Mouse (Mus musculus) kidney, embryonic 14.5 days (tissue): ENCODE results near the gene Epb42. TPM values are rescaled to one million over a fixed set of nuclear protein-coding genes. Genes with fewer than 3 reads are reported as not detected.

Experiments
- microRNA-seq: library from miRNA; unstranded; fragments of <30 nt; microRNA quantifications from one replicate; pipeline ENCODE4, GENCODE M21; 2016
- polyA plus RNA-seq: library from polyadenylated mRNA; unstranded; fragments of >200 nt; fragmentation: Nextera tagmentation; extraction: Ambion mirVana; gene quantifications from 2 replicates; pipeline ENCODE4 v1.2.1, GENCODE M21; 2014

Epb42 gene
- polyA plus RNA-seq, 1 experiment from 2014 or later, result 0.93 TPM

Small RNA genes lying within 50 kb of the gene (microRNA-seq; reads per million reads assigned to microRNA genes)
- gene Gm44325, result not detected

Other genes starting within 250 kb of the Epb42 start
- gene Cdan1, start 186.9 kb downstream of the Epb42 start, polyA plus RNA-seq, result 7.0 and 8.9 TPM in 2 replicates
- 4.2 and 5.3 TPM in 2 replicates for gene Ttbk2, start 186.5 kb downstream of the Epb42 start, polyA plus RNA-seq
- gene Ubr1, start 66.4 kb downstream of the Epb42 start, polyA plus RNA-seq, result 17.9 and 30.5 TPM in 2 replicates
- gene Tmem62, start 60.1 kb downstream of the Epb42 start, polyA plus RNA-seq, result 6.1 and 6.5 TPM in 2 replicates
- gene Ccndbp1, start 28.7 kb downstream of the Epb42 start, polyA plus RNA-seq, result 48.0 and 53.6 TPM in 2 replicates
- 8.4 and 9.3 TPM in 2 replicates for gene Tgm5, start 48.8 kb upstream of the Epb42 start, polyA plus RNA-seq
- gene Tgm7, start 72.7 kb upstream of the Epb42 start, polyA plus RNA-seq, result 0.12 and 0.14 TPM in 2 replicates
- 16.0 and 22.7 TPM in 2 replicates for gene Adal, start 103.4 kb upstream of the Epb42 start, polyA plus RNA-seq
- gene Lcmt2, start 103.6 kb upstream of the Epb42 start, polyA plus RNA-seq, result 15.0 and 22.1 TPM in 2 replicates
- gene Tubgcp4, start 133.6 kb upstream of the Epb42 start, polyA plus RNA-seq, result 36.4 and 59.9 TPM in 2 replicates
- gene Zscan29, start 134.1 kb upstream of the Epb42 start, polyA plus RNA-seq, result 9.6 and 13.3 TPM in 2 replicates
- gene Trp53bp1, start 234.3 kb upstream of the Epb42 start, polyA plus RNA-seq, result 55.0 and 91.9 TPM in 2 replicates